Mouse (Mus musculus): Measurements from ENCODE around the gene Mustn1. TPM values are rescaled to one million over a fixed set of nuclear protein-coding genes. Genes with fewer than 3 reads are reported as not detected.

Mustn1 gene
- polyA plus RNA-seq, 1 experiment from 2014 or later, result 0.68 TPM

DNA sequence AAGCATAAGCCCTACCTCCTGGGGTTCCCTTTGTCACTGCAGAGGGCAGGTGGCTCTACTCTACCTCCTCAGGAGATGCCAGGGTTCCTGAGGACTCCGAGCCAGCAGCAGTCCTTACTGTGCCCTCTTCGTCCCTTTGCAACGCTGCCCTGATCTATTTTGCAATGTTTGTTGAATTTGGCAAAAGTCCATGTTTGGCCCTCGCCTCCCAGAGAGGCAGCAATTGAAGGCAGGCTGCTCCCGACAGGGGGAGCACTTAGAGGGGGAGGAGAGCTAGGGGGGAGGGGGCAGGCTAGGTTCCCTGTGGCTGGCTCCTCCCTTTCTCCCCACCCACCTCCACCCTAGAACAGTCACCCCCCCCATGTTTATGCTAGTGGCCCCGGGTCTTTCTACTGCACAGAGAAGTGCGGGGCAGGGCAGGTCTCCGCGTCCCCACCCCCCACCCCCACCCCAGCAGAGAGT lies 9.3 kb downstream of the Mustn1 start:
- Histone ChIP-seq H3K4me1 (ENCODE audit: control insufficient read depth, insufficient read depth, low read length) (no peaks in the 10 kb centered on the region), H3K9ac (ENCODE audit: low read depth, low read length) (no peak overlapping the region), H3K27ac (ENCODE audit: low read length) (no peak overlapping the region), H3K27me3 (ENCODE audit: control insufficient read depth, insufficient read depth, low read depth, low read length) (no peaks in the 10 kb centered on the region), H3K36me3 (ENCODE audit: control insufficient read depth, insufficient read depth, low read length) (no peaks in the 10 kb centered on the region), H3K9me3 (replicated peaks; ENCODE audit: control insufficient read depth, low read length, poor library complexity, severe bottlenecking) (no peaks in the 10 kb centered on the region), H3K4me3 (ENCODE audit: low read depth, low read length) (no peak overlapping the region), H3K4me2 (ENCODE audit: low read length) (no peak overlapping the region)
- ATAC-seq, result no peak
- 23% methylated on average over 9 of the region's 9 CpGs for WGBS

DNA sequence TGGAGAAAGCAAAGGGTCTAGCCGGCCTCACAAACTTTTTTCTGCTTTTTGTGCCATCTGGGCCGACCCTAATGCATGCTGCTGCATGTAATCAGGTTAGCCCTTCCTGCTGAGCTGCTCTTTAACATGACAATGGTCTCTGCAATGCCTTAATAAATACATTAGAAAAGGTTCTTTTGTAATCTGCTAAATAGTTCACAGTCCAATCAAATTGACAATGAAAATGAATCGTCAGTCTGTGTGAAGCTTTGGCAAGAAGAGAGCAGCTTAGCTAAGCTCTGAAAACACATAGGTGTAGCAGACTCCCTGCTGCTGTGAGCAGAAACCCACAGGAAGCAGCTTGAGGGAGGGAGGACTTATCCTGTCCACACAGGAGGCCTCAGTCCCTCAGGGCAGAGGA lies 21.0 kb downstream of the Mustn1 start:
- H3K9me3 ChIP-seq (replicated peaks; ENCODE audit: control insufficient read depth, low read length, poor library complexity, severe bottlenecking), result no peaks in the 10 kb centered on the region
- no peaks in the 10 kb centered on the region for H3K36me3 ChIP-seq (ENCODE audit: control insufficient read depth, insufficient read depth, low read length)
- ATAC-seq, result no peak
- no peak overlapping the region for H3K27ac ChIP-seq (ENCODE audit: low read length)
- no peak overlapping the region for H3K9ac ChIP-seq (ENCODE audit: low read depth, low read length)
- WGBS, result 7% methylated on average over 3 of the region's 3 CpGs
- H3K4me2 ChIP-seq (ENCODE audit: low read length), result no peak overlapping the region
- no peaks in the 10 kb centered on the region for H3K27me3 ChIP-seq (ENCODE audit: control insufficient read depth, insufficient read depth, low read depth, low read length)
- no peaks in the 10 kb centered on the region for H3K4me1 ChIP-seq (ENCODE audit: control insufficient read depth, insufficient read depth, low read length)
- H3K4me3 ChIP-seq (ENCODE audit: low read depth, low read length), result no peak overlapping the region

DNA sequence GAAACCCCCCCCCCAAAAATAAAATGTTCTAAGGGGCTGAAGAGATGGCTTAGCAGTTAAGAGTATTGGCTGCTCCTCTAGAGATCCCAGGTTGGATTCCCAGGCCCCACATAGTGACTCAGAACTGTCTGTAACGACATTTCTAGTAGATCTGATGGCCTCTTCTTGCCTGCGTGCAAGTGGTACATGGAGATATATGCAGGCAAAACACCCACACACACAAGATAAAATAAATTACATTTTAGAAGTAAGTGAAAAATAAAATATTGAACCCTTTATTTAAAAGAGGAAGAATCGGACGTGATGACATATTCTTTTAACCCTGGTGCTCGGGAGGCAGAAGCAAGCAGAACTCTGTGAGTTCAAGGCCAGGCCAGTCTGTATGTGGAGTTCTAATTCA lies 23.6 kb downstream of the Mustn1 start:
- Histone ChIP-seq H3K9ac (ENCODE audit: low read depth, low read length) (no peak overlapping the region), H3K4me1 (ENCODE audit: control insufficient read depth, insufficient read depth, low read length) (no peaks in the 10 kb centered on the region), H3K27ac (ENCODE audit: low read length) (no peak overlapping the region), H3K9me3 (replicated peaks; ENCODE audit: control insufficient read depth, low read length, poor library complexity, severe bottlenecking) (no peaks in the 10 kb centered on the region), H3K4me2 (ENCODE audit: low read length) (no peak overlapping the region), H3K4me3 (ENCODE audit: low read depth, low read length) (no peak overlapping the region), H3K36me3 (ENCODE audit: control insufficient read depth, insufficient read depth, low read length) (no peaks in the 10 kb centered on the region), H3K27me3 (ENCODE audit: control insufficient read depth, insufficient read depth, low read depth, low read length) (no peaks in the 10 kb centered on the region)
- ATAC-seq, result no peak
- 90% methylated on average over 5 of the region's 5 CpGs for WGBS

DNA sequence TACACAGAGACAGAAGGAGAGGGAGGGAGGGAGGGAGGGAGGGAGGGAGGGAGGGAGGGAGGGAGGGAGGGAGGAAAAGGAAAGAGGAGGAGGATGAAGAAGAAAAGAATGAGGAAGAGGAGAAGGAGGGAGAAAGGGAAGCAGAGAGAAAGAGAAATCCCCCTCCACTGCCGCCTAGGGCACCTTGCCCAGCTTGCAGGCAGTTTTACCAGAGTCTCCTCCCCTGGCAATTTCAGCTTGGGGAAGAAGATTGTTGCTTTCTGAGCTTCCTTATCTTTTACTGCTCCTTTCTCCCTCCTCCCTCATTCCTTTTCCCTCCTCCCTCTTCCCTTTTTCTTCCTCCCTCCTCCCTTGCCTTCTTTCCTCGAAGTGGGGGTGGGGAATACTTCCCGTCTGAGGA lies 24.0 kb downstream of the Mustn1 start:
- no peak overlapping the region for H3K4me2 ChIP-seq (ENCODE audit: low read length)
- H3K9ac ChIP-seq (ENCODE audit: low read depth, low read length), result no peak overlapping the region
- no peak overlapping the region for H3K4me3 ChIP-seq (ENCODE audit: low read depth, low read length)
- WGBS, result 62% methylated on average over 3 of the region's 3 CpGs
- H3K9me3 ChIP-seq (replicated peaks; ENCODE audit: control insufficient read depth, low read length, poor library complexity, severe bottlenecking), result no peaks in the 10 kb centered on the region
- H3K27ac ChIP-seq (ENCODE audit: low read length), result no peak overlapping the region
- no peak for ATAC-seq
- no peaks in the 10 kb centered on the region for H3K27me3 ChIP-seq (ENCODE audit: control insufficient read depth, insufficient read depth, low read depth, low read length)
- H3K36me3 ChIP-seq (ENCODE audit: control insufficient read depth, insufficient read depth, low read length), result no peaks in the 10 kb centered on the region
- H3K4me1 ChIP-seq (ENCODE audit: control insufficient read depth, insufficient read depth, low read length), result no peaks in the 10 kb centered on the region

DNA sequence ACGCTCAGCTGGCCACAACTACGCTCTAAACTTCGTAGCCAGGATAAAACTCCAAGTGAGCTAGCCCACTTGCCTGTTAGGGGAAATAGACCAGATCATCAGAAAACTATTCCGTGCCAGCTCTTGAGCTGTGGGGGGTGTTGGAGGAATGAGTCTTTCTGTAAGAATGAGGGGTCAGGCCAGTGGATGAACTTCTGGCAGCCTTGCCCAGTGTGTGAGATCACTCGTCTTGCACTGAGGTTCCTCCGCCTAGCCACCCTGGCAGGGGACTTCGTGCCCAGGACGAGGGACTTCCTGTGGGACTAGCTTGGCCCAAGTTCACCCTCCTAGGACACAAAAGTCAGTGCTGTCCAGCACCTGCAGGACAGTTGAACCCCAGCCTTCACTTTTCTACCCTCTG lies 25.3 kb downstream of the Mustn1 start:
- H3K4me2 ChIP-seq (ENCODE audit: low read length), result no peak overlapping the region
- no peak for ATAC-seq
- H3K4me1 ChIP-seq (ENCODE audit: control insufficient read depth, insufficient read depth, low read length), result no peaks in the 10 kb centered on the region
- no peak overlapping the region for H3K9ac ChIP-seq (ENCODE audit: low read depth, low read length)
- no peaks in the 10 kb centered on the region for H3K27me3 ChIP-seq (ENCODE audit: control insufficient read depth, insufficient read depth, low read depth, low read length)
- H3K36me3 ChIP-seq (ENCODE audit: control insufficient read depth, insufficient read depth, low read length), result no peaks in the 10 kb centered on the region
- no peak overlapping the region for H3K27ac ChIP-seq (ENCODE audit: low read length)
- WGBS, result 85% methylated on average over 8 of the region's 8 CpGs
- no peaks in the 10 kb centered on the region for H3K9me3 ChIP-seq (replicated peaks; ENCODE audit: control insufficient read depth, low read length, poor library complexity, severe bottlenecking)
- no peak overlapping the region for H3K4me3 ChIP-seq (ENCODE audit: low read depth, low read length)

DNA sequence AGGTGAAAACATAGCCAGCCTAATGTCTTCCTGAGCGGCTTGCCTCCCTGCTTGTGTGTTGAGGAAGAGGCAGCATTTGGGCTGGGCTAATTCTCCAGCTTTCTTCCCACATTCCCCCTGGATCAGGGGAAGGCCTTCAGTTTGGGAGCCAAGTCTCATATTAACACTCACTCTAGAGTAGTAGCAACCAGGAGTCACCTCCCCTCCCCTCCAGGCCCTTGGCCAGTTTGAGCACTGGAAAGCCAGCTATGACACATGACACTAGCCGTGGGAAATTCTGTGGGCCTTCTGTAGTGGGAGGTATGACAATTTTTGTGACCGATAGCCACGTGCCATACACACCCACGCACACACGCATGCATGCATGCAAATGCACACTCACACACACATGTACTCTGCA lies 27.0 kb downstream of the Mustn1 start:
- H3K27me3 ChIP-seq (ENCODE audit: control insufficient read depth, insufficient read depth, low read depth, low read length), result no peaks in the 10 kb centered on the region
- no peak for ATAC-seq
- no peak overlapping the region for H3K4me2 ChIP-seq (ENCODE audit: low read length)
- WGBS, result 92% methylated on average over 6 of the region's 6 CpGs
- no peaks in the 10 kb centered on the region for H3K36me3 ChIP-seq (ENCODE audit: control insufficient read depth, insufficient read depth, low read length)
- H3K4me1 ChIP-seq (ENCODE audit: control insufficient read depth, insufficient read depth, low read length), result no peaks in the 10 kb centered on the region
- H3K9ac ChIP-seq (ENCODE audit: low read depth, low read length), result no peak overlapping the region
- no peak overlapping the region for H3K4me3 ChIP-seq (ENCODE audit: low read depth, low read length)
- H3K9me3 ChIP-seq (replicated peaks; ENCODE audit: control insufficient read depth, low read length, poor library complexity, severe bottlenecking), result no peaks in the 10 kb centered on the region
- no peak overlapping the region for H3K27ac ChIP-seq (ENCODE audit: low read length)

DNA sequence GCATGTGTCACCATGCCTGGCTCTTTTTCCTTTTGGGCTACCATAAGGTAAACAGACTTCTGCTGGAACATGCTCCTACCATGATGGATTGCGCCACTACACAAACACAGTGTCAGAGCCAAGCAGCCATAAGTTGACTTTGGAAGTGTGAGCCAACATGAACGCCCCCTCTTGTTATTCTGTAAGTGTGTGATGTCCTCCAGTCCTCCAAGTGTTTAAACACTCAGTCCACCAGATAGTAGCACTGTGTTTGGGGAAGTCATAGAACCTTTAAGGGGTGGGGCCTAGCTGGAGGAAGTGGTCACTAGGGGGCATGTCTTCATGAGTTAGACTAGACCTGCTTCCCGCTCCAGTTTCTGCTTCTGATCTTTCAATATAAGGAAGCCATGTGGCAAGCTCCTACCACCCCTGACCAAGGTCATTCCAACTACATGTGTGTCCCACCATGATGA lies 28.8 kb downstream of the Mustn1 start:
- Histone ChIP-seq H3K4me1 (ENCODE audit: control insufficient read depth, insufficient read depth, low read length) (no peaks in the 10 kb centered on the region), H3K9me3 (replicated peaks; ENCODE audit: control insufficient read depth, low read length, poor library complexity, severe bottlenecking) (no peaks in the 10 kb centered on the region), H3K9ac (ENCODE audit: low read depth, low read length) (no peak overlapping the region), H3K4me3 (ENCODE audit: low read depth, low read length) (no peak overlapping the region), H3K27me3 (ENCODE audit: control insufficient read depth, insufficient read depth, low read depth, low read length) (no peaks in the 10 kb centered on the region), H3K36me3 (ENCODE audit: control insufficient read depth, insufficient read depth, low read length) (no peaks in the 10 kb centered on the region), H3K4me2 (ENCODE audit: low read length) (no peak overlapping the region), H3K27ac (ENCODE audit: low read length) (no peak overlapping the region)
- WGBS, result 85% methylated on average over 3 of the region's 3 CpGs
- no peak for ATAC-seq

DNA sequence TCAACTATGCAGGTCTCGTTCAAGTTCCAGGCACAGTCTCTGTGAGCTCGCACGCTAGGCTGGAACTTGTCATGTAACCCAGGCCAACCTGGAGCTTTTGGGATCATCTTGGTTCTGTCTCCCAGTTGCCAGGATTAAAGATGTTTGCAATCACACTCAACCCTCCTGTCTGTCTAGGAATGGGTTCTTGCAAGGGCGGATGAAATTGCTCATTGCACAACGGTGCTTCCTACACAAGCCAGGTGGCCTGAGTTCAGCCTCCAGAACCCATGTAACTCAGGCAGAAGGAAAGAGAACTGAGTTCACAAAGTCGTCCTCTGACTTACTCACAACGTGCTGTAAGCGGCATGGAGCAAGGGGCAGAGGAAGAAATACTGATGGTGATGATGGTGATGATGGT lies 32.1 kb downstream of the Mustn1 start:
- Histone ChIP-seq H3K4me2 (ENCODE audit: low read length) (no peak overlapping the region), H3K4me1 (ENCODE audit: control insufficient read depth, insufficient read depth, low read length) (no peaks in the 10 kb centered on the region), H3K4me3 (ENCODE audit: low read depth, low read length) (no peak overlapping the region), H3K36me3 (ENCODE audit: control insufficient read depth, insufficient read depth, low read length) (no peaks in the 10 kb centered on the region), H3K27me3 (ENCODE audit: control insufficient read depth, insufficient read depth, low read depth, low read length) (no peaks in the 10 kb centered on the region), H3K9me3 (replicated peaks; ENCODE audit: control insufficient read depth, low read length, poor library complexity, severe bottlenecking) (no peaks in the 10 kb centered on the region), H3K27ac (ENCODE audit: low read length) (no peak overlapping the region), H3K9ac (ENCODE audit: low read depth, low read length) (no peak overlapping the region)
- WGBS, result 90% methylated on average over 8 of the region's 8 CpGs
- ATAC-seq, result no peak

DNA sequence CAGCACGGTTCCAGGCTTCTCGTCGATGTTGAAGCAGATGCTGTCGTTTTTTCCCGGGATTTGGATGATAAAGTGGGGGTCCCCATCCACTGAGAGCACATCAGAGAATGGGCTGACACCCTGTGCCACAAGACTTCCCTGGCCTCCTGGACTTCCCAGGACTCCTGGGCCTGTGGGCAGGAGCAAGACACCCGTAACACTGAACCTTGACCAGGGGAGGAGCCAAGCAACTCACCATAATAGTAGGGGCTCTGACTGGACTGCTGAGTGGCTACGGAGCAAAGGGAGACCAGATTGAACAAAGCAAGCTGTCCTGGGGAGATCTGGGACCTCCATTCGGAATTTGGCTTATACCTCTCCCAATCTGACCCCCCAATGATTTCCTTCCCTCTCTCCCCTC lies 33.6 kb downstream of the Mustn1 start:
- 87% methylated on average over 8 of the region's 8 CpGs for WGBS
- H3K9ac ChIP-seq (ENCODE audit: low read depth, low read length), result no peak overlapping the region
- H3K27me3 ChIP-seq (ENCODE audit: control insufficient read depth, insufficient read depth, low read depth, low read length), result no peaks in the 10 kb centered on the region
- no peaks in the 10 kb centered on the region for H3K4me1 ChIP-seq (ENCODE audit: control insufficient read depth, insufficient read depth, low read length)
- no peaks in the 10 kb centered on the region for H3K36me3 ChIP-seq (ENCODE audit: control insufficient read depth, insufficient read depth, low read length)
- no peaks in the 10 kb centered on the region for H3K9me3 ChIP-seq (replicated peaks; ENCODE audit: control insufficient read depth, low read length, poor library complexity, severe bottlenecking)
- no peak overlapping the region for H3K4me2 ChIP-seq (ENCODE audit: low read length)
- ATAC-seq, result no peak
- H3K27ac ChIP-seq (ENCODE audit: low read length), result no peak overlapping the region
- no peak overlapping the region for H3K4me3 ChIP-seq (ENCODE audit: low read depth, low read length)

DNA sequence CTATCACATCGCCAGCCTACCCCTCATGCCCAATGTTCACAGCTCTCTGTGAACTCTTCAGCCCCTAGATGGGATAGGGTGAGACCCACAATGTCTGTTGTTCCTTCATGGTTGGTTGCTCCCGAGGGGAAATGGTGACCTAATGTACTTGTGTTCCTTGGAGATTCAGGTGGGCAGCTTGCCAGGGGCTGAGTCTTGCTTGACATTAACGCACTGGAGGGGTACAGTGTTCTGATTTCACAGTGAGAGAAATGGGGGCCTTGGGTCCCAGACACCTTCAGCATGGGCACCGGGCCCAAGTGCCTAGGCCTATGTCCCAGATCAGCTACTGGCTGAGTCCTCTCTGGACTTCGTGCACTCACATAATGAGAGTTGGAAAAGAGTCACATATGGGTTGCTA lies 34.4 kb downstream of the Mustn1 start:
- Histone ChIP-seq H3K27me3 (ENCODE audit: control insufficient read depth, insufficient read depth, low read depth, low read length) (no peaks in the 10 kb centered on the region), H3K9me3 (replicated peaks; ENCODE audit: control insufficient read depth, low read length, poor library complexity, severe bottlenecking) (no peaks in the 10 kb centered on the region), H3K36me3 (ENCODE audit: control insufficient read depth, insufficient read depth, low read length) (no peaks in the 10 kb centered on the region), H3K9ac (ENCODE audit: low read depth, low read length) (no peak overlapping the region), H3K4me1 (ENCODE audit: control insufficient read depth, insufficient read depth, low read length) (no peaks in the 10 kb centered on the region), H3K27ac (ENCODE audit: low read length) (no peak overlapping the region), H3K4me3 (ENCODE audit: low read depth, low read length) (no peak overlapping the region), H3K4me2 (ENCODE audit: low read length) (no peak overlapping the region)
- ATAC-seq, result no peak
- WGBS, result 83% methylated on average over 5 of the region's 5 CpGs

Data from midbrain, embryonic 16.5 days (tissue).